Mouse (Mus musculus): ENCODE measurements around the gene Plekhj1.

Gene Plekhj1

DNA sequence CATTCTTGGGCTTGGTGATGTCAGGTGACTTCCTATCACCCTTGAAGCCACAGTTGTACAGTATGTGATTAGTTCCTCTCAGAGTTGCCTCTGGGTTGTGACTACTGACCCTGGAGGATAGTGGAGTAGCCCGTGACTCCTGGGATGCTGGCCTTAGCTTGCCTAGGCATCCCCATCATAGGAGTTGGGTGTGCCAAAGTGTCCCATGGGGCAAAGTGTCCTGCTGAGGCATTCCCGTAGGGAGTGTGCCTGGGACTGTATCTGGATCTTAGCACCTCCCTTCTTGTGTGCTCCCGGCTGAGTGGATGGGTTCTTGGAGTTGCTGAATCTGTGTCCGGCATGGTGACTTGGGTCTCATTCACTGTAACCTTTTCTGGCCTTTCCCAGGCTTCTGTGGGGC, 23.4 kb downstream of the Plekhj1 start:
- DNase-seq = no peak

DNA sequence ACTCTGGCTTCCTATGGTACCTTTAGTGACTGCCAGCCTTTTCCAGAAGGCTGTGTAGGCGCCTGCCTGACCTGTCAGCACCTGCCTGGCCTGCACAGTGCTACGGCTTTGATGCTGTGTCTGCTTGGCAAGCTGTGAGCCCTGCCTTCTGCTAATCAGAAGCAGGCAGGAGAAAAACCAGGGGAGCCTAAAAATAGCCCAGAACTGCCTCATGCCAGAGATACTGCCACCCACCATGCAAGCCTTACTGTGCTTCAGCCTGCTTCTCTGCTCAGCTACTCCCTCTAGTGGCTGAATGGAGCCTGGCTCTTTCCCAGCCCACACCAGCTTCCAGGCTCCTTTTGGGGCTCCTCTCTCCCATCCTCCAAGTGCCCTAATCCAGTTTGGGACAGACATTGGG, 23.9 kb downstream of the Plekhj1 start:
- DNase-seq = peak; percentile 81

GRCm38 (mm10) chr10:80773816-80774215, 24.6 kb downstream of the Plekhj1 start:
- DNase-seq = no peak

DNA sequence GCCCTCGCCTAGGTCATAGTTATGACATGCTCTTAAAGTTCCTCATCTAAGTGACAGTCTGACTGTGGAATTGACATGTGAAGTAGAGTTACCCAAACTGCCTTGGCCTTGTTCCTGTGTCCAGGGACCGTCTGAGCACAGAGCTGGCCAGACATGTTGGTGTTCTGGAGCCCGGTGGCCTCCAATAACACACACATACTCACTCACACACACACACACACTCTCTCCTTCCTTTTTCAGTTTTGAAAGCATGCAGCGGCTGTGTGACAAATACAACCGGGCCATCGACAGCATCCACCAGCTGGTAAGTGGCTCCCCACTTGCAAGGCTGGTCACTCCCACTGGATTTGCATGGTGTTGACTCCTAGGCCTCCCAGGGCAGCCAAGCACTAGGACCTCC, 30.1 kb downstream of the Plekhj1 start:
- DNase-seq = no peak

- DNase-seq = peak; percentile 55
Observed at GRCm38 (mm10) chr10:80766161-80766815, 32.1 kb downstream of the Plekhj1 start.

DNA sequence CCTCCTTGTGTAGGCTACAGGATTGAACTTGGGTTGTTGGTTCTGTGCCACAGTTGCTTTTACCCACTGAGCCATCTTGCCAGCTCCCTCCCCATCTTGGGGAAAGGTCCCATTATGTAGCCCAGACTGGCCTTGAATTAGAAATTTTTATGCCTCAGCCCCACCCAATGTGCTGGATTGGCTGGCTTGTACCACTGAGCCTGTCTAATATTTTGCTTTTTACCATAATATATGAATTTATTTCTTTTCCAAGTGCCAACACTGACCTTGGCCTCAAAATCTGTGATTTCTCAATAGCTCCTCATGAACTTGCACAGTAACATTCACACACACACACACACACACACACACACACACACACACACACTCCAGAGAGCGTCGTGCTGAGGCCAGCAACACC, 32.7 kb downstream of the Plekhj1 start:
- DNase-seq = no peak

GRCm38 (mm10) chr10:80763502-80763901, 34.9 kb downstream of the Plekhj1 start:
- DNase-seq = no peak

DNA sequence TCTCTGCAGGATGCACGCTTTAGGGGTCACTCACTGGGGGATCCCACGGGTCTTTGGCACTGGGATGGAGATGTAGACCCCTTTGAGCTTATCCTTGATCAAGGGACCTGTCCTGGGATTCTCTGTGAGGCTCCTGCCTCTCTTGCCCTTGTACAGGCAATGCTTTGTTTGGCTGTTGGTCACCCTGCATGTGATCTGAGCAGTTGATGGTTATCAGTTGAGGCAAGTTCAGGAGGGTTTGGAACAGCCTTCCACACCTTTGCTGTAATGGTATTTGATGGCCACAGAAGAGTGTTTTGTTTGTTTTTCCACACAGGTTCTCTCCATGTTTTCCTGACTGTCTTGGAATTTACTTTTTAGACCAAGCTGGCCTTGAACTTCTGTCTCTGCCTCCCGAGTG, 36.6 kb downstream of the Plekhj1 start:
- no peak for DNase-seq

- DNase-seq = peak; percentile 51
Observed at GRCm38 (mm10) chr10:80760596-80761524, 37.6 kb downstream of the Plekhj1 start.

DNA sequence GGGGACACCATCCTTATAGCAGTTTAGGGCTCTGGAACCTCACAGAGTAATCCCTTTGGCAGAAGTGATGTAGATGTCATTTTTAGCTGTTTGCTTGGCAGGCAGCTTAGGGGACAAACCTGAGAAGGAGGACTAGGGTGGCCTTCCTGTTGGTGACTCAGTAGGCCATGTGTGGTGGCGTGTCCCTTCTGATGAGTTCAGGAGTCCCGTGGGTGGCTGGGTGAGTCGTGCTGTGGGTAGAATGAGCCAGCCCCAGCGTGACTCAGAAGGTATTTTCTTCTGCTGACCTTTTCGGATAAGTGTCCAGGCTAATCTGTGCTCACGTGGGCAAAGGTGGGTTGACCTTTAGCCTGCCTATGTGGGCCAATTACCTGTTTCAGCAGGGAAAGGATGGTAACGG, 39.8 kb downstream of the Plekhj1 start:
- DNase-seq = no peak

- DNase-seq = peak; percentile 87
Observed at GRCm38 (mm10) chr10:80757717-80758116, 40.7 kb downstream of the Plekhj1 start.

- no peak for DNase-seq
Observed at GRCm38 (mm10) chr10:80756967-80757366, 41.5 kb downstream of the Plekhj1 start.

- DNase-seq = no peak
Observed at GRCm38 (mm10) chr10:80756509-80756908, 41.9 kb downstream of the Plekhj1 start.

- peak; percentile 48 for DNase-seq
Observed at GRCm38 (mm10) chr10:80756099-80756498, 42.3 kb downstream of the Plekhj1 start.

- no peak for DNase-seq
Observed at GRCm38 (mm10) chr10:80755291-80756015, 43.0 kb downstream of the Plekhj1 start.

DNA sequence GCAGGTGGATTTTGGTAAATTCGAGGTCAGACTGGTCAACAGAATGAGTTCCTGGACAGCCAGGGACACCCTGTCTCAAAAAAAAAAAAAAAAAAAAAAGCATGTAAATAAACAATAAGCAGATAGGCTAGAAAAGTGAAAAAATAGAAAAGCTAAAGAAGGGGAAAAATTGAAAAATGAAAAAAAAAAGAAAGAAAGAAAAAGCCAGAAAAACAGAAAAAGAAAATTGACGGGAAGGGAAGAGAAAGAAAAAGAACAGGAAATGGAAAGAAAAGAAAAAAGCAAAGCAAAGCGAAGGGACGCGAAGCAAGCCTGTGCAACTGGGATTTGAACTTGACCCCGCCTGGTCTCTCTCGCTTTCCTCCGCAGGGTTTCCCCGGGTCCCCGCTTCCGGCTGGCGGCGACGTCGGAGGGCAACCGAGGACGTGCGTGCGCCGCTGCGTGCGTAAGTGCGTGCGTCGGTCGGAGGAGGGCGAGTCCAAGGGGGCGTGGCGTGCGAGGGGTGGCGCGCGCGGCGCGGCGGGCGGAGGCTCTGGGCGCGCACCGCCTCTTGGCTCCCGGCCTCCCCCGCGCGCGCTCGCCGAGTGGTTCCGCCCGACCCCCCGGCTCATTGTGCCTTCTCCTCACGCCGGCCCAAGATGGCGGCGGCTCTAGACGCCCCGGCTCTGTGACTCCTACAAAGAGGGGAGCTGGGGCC, 43.7 kb downstream of the Plekhj1 start, which contains the start of gene Dot1l:
TSS of gene Dot1l (plus strand) at position 613 of the 697 bp plus-strand sequence.
- peak; percentile 98 for DNase-seq

DNA sequence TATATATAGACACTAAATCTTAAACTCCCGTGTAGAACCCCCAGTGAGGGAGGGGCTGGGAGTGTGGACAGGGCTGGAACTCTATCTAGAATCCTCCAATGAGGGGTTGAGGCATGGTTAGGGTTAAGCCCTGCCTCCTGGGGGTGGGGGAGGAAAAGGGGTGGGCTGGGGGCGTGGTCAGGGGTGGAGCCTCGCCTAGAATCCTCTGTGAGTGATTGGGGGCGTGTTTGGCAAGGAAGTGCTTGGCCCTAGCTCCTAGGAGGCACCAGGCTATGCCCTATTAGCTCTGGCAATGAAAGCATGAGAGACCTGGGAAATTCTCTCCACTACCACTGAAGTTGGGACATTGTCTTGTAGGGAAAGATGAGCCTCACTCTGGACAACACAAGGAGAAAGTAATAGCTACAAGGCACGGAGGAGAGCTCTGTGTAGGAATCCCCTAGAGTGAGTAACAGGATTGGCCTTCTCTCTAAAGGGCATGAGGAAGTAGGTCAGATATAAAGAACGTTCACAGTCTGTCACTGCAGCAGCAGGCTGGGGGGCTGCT, 46.3 kb downstream of the Plekhj1 start:
- peak; percentile 78 for DNase-seq

GRCm38 (mm10) chr10:80751188-80751832, 47.1 kb downstream of the Plekhj1 start:
- peak; percentile 72 for DNase-seq

GRCm38 (mm10) chr10:80748609-80749008, 49.8 kb downstream of the Plekhj1 start:
- peak; percentile 68 for DNase-seq

DNA sequence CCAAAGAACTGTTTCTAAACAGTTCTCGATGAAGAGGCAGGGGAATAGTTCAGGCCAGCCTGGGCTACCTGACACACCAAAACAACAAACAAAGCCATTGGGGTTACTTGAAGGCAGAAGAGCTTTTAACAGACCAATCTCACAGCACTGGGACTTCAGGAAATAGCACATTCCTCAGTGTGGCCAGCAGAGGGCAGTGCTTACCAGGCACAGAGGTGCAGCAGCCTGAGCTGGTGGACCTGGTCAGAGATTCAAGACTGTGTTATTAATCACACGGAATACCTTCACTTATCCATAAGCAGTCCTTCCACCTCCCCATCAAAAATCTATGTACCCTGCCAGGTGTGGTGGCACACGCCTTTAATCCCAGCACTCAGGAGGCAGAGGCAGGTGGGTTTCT, 51.0 kb downstream of the Plekhj1 start:
- peak; percentile 76 for DNase-seq

Measured in kidney, adult 9 months (tissue).